Mouse (Mus musculus) liver, adult 2 months (tissue): ENCODE results near the gene Sh2b2.

Source experiments
- CTCF ChIP-seq: fragments of 200-500 bp; IDR thresholded peaks from 2 replicates; pipeline ENCODE4 v1.5.1; 2011; ENCODE audit warnings: low read depth, low read length, control low read depth
- POLR2A ChIP-seq: fragments of 200-500 bp; IDR thresholded peaks from 2 replicates; pipeline ENCODE4 v1.6.1; 2011; ENCODE audit warnings: low read length, control low read depth; ENCODE audit not compliant: insufficient read depth; ENCODE audit errors: extremely low read depth

- TF ChIP-seq POLR2A, result no peak
- TF ChIP-seq CTCF, result no peak
Measured at GRCm38 (mm10) chr5:136286566-136286965, 40.2 kb upstream of the Sh2b2 start.
